Mouse (Mus musculus) adrenal gland, postnatal 36 days (tissue): ENCODE data around the gene Bach2. TPM values are rescaled to one million over a fixed set of nuclear protein-coding genes. Genes with fewer than 3 reads are reported as not detected.

ENCODE experiments used
- DNase-seq, 2 experiments: peaks; one replicate each; pipeline ENCODE4 v3.0.0; 2021; ENCODE audit warnings: mixed read lengths in 1 of 2
- total RNA-seq, 2 experiments: library from RNA; stranded (reverse); gene quantifications; 2 replicates each; pipeline ENCODE4 v1.2.3; 2021

Gene Bach2
- total RNA-seq, 2 experiments from 2014 or later = 3.5 to 5.4 TPM

- no peak for DNase-seq
Measured at GRCm38 (mm10) chr4:32225191-32225590, 13.4 kb upstream of the Bach2 start.

GRCm38 (mm10) chr4:32227970-32228557, 10.5 kb upstream of the Bach2 start:
- no peak for DNase-seq

GRCm38 (mm10) chr4:32229266-32229665, 9.3 kb upstream of the Bach2 start:
- DNase-seq = no peak

GRCm38 (mm10) chr4:32231258-32232055, 7.1 kb upstream of the Bach2 start:
- no peak for DNase-seq

GRCm38 (mm10) chr4:32235920-32236705, 2.5 kb upstream of the Bach2 start:
- no peak for DNase-seq

GRCm38 (mm10) chr4:32238921-32239748, 531 bp downstream of the Bach2 start:
- DNase-seq = peak; percentile 77 to 85

GRCm38 (mm10) chr4:32239749-32240131, 1.1 kb downstream of the Bach2 start:
- DNase-seq = peak; percentile 57 to 69

- no peak for DNase-seq
Measured at GRCm38 (mm10) chr4:32240457-32241030, 1.9 kb downstream of the Bach2 start.

GRCm38 (mm10) chr4:32241351-32241980, 2.9 kb downstream of the Bach2 start:
- DNase-seq = no peak

GRCm38 (mm10) chr4:32242122-32242615, 3.6 kb downstream of the Bach2 start:
- DNase-seq = no peak

- no peak for DNase-seq
Measured at GRCm38 (mm10) chr4:32243458-32243857, 4.9 kb downstream of the Bach2 start.

GRCm38 (mm10) chr4:32244092-32244745, 5.6 kb downstream of the Bach2 start:
- no peak for DNase-seq

- peak in 1 of 2 experiments; percentile 11 for DNase-seq
Measured at GRCm38 (mm10) chr4:32245586-32245985, 7.0 kb downstream of the Bach2 start.

- no peak for DNase-seq
Measured at GRCm38 (mm10) chr4:32246020-32246419, 7.4 kb downstream of the Bach2 start.

GRCm38 (mm10) chr4:32246801-32247200, 8.2 kb downstream of the Bach2 start:
- DNase-seq = peak; percentile 58 to 67

- DNase-seq = no peak
Measured at GRCm38 (mm10) chr4:32247463-32248113, 9.0 kb downstream of the Bach2 start.

- DNase-seq = peak; percentile 83 to 86
Measured at GRCm38 (mm10) chr4:32248236-32248635, 9.6 kb downstream of the Bach2 start.

GRCm38 (mm10) chr4:32248990-32249393, 10.4 kb downstream of the Bach2 start:
- no peak for DNase-seq

GRCm38 (mm10) chr4:32249748-32250332, 11.2 kb downstream of the Bach2 start:
- DNase-seq = peak; percentile 31 to 42
